Mouse (Mus musculus): ENCODE data around the gene Ano4. TPM values are rescaled to one million over a fixed set of nuclear protein-coding genes. Genes with fewer than 3 reads are reported as not detected.

Gene Ano4
- polyA plus RNA-seq, 1 experiment, result not detected

- no peak overlapping the region for H3K4me2 ChIP-seq (ENCODE audit: low read depth)
Measured at GRCm38 (mm10) chr10:89345606-89346005, 1.0 kb upstream of the Ano4 start.

GRCm38 (mm10) chr10:89345196-89345533, 603 bp upstream of the Ano4 start:
- Histone ChIP-seq H3K4me3 (no peak overlapping the region), H3K36me3 (ENCODE audit: control insufficient read depth, insufficient read depth) (no peaks in the 10 kb centered on the region), H3K79me2 (ENCODE audit: control insufficient read depth, insufficient read depth) (no peaks in the 10 kb centered on the region), H3K4me2 (ENCODE audit: low read depth) (no peak overlapping the region), H3K27me3 (ENCODE audit: control insufficient read depth, insufficient read depth, insufficient read length) (peaks cover 9% of the 10 kb centered on the region), H3ac (ENCODE audit: control insufficient read depth, insufficient read length) (no peak overlapping the region)
- TF ChIP-seq MYOD1 (IDR thresholded peaks at IDR 0.05; ENCODE audit: control insufficient read depth in 1 of 3, insufficient read length in 2 of 3, low read depth in 2 of 3) (no peak), MYOG (IDR thresholded peaks at IDR 0.05; ENCODE audit: control insufficient read depth in 1 of 3, insufficient read depth in 1 of 3, insufficient read length in 2 of 3, low read depth in 2 of 3) (no peak), TCF12 (IDR thresholded peaks at IDR 0.05; ENCODE audit: insufficient read depth, poor library complexity, severe bottlenecking) (no peak), POLR2A (IDR thresholded peaks at IDR 0.05; ENCODE audit: insufficient read length, low read depth) (no peak)

More at GRCm38 (mm10) chr10:89345606-89346005, 1.0 kb upstream of the Ano4 start:
- TF ChIP-seq E2F4 (IDR thresholded peaks at IDR 0.05; ENCODE audit: insufficient read depth), result no peak
- no peak for TF ChIP-seq POLR2A (IDR thresholded peaks at IDR 0.05; ENCODE audit: insufficient read length, low read depth)
- no peak for TF ChIP-seq MYOG (IDR thresholded peaks at IDR 0.05; ENCODE audit: control insufficient read depth in 1 of 3, insufficient read depth in 1 of 3, insufficient read length in 2 of 3, low read depth in 2 of 3)
- no peak for TF ChIP-seq USF1 (IDR thresholded peaks at IDR 0.05; ENCODE audit: low read depth)
- TF ChIP-seq TCF12 (IDR thresholded peaks at IDR 0.05; ENCODE audit: insufficient read depth, poor library complexity, severe bottlenecking), result no peak
- no peak for TF ChIP-seq TCF3 (IDR thresholded peaks at IDR 0.05; ENCODE audit: insufficient read length, low read depth)
- no peak for TF ChIP-seq CEBPB (IDR thresholded peaks at IDR 0.05; ENCODE audit: insufficient read depth, poor library complexity, severe bottlenecking)
- TF ChIP-seq SRF (IDR thresholded peaks at IDR 0.05; ENCODE audit: control insufficient read depth, insufficient read length, low read depth), result no peak
- TF ChIP-seq MYOD1 (IDR thresholded peaks at IDR 0.05; ENCODE audit: control insufficient read depth in 1 of 3, insufficient read length in 2 of 3, low read depth in 2 of 3), result no peak
- no peak for TF ChIP-seq MAX (IDR thresholded peaks at IDR 0.05; ENCODE audit: low read depth)
- no peak for TF ChIP-seq REST (IDR thresholded peaks at IDR 0.05; ENCODE audit: insufficient read depth, insufficient read length)
- no peak for TF ChIP-seq POLR2AphosphoS2 (IDR thresholded peaks at IDR 0.05; ENCODE audit: insufficient read length, low read depth)
- H3ac ChIP-seq (ENCODE audit: control insufficient read depth, insufficient read length), result no peak overlapping the region
- H3K4me3 ChIP-seq, result no peak overlapping the region
- no peaks in the 10 kb centered on the region for H3K79me2 ChIP-seq (ENCODE audit: control insufficient read depth, insufficient read depth)
- H3K27me3 ChIP-seq (ENCODE audit: control insufficient read depth, insufficient read depth, insufficient read length), result peaks cover 9% of the 10 kb centered on the region
- H3K36me3 ChIP-seq (ENCODE audit: control insufficient read depth, insufficient read depth), result no peaks in the 10 kb centered on the region

GRCm38 (mm10) chr10:89344132-89344490, 451 bp downstream of the Ano4 start:
- Histone ChIP-seq H3K4me2 (ENCODE audit: low read depth) (no peak overlapping the region), H3ac (ENCODE audit: control insufficient read depth, insufficient read length) (no peak overlapping the region), H3K36me3 (ENCODE audit: control insufficient read depth, insufficient read depth) (no peaks in the 10 kb centered on the region), H3K4me3 (no peak overlapping the region), H3K27me3 (ENCODE audit: control insufficient read depth, insufficient read depth, insufficient read length) (peaks cover 9% of the 10 kb centered on the region), H3K79me2 (ENCODE audit: control insufficient read depth, insufficient read depth) (no peaks in the 10 kb centered on the region)
- TF ChIP-seq POLR2A (IDR thresholded peaks at IDR 0.05; ENCODE audit: insufficient read length, low read depth) (no peak), REST (IDR thresholded peaks at IDR 0.05; ENCODE audit: insufficient read depth, insufficient read length) (no peak), SRF (IDR thresholded peaks at IDR 0.05; ENCODE audit: control insufficient read depth, insufficient read length, low read depth) (no peak), POLR2AphosphoS2 (IDR thresholded peaks at IDR 0.05; ENCODE audit: insufficient read length, low read depth) (no peak), TCF12 (IDR thresholded peaks at IDR 0.05; ENCODE audit: insufficient read depth, poor library complexity, severe bottlenecking) (no peak), CEBPB (IDR thresholded peaks at IDR 0.05; ENCODE audit: insufficient read depth, poor library complexity, severe bottlenecking) (no peak), MYOD1 (IDR thresholded peaks at IDR 0.05; ENCODE audit: control insufficient read depth in 1 of 3, insufficient read length in 2 of 3, low read depth in 2 of 3) (no peak), E2F4 (IDR thresholded peaks at IDR 0.05; ENCODE audit: insufficient read depth) (no peak), TCF3 (IDR thresholded peaks at IDR 0.05; ENCODE audit: insufficient read length, low read depth) (no peak), MYOG (IDR thresholded peaks at IDR 0.05; ENCODE audit: control insufficient read depth in 1 of 3, insufficient read depth in 1 of 3, insufficient read length in 2 of 3, low read depth in 2 of 3) (no peak), USF1 (IDR thresholded peaks at IDR 0.05; ENCODE audit: low read depth) (no peak), MAX (IDR thresholded peaks at IDR 0.05; ENCODE audit: low read depth) (no peak)

- Histone ChIP-seq H3K36me3 (ENCODE audit: control insufficient read depth, insufficient read depth) (no peaks in the 10 kb centered on the region), H3K4me3 (no peak overlapping the region), H3K4me2 (ENCODE audit: low read depth) (no peak overlapping the region), H3K27me3 (ENCODE audit: control insufficient read depth, insufficient read depth, insufficient read length) (peaks cover 9% of the 10 kb centered on the region), H3K79me2 (ENCODE audit: control insufficient read depth, insufficient read depth) (no peaks in the 10 kb centered on the region), H3ac (ENCODE audit: control insufficient read depth, insufficient read length) (no peak overlapping the region)
- TF ChIP-seq POLR2AphosphoS2 (IDR thresholded peaks at IDR 0.05; ENCODE audit: insufficient read length, low read depth), result no peak
- no peak for TF ChIP-seq TCF12 (IDR thresholded peaks at IDR 0.05; ENCODE audit: insufficient read depth, poor library complexity, severe bottlenecking)
- TF ChIP-seq USF1 (IDR thresholded peaks at IDR 0.05; ENCODE audit: low read depth), result no peak
- TF ChIP-seq MAX (IDR thresholded peaks at IDR 0.05; ENCODE audit: low read depth), result no peak
- TF ChIP-seq MYOD1 (IDR thresholded peaks at IDR 0.05; ENCODE audit: control insufficient read depth in 1 of 3, insufficient read length in 2 of 3, low read depth in 2 of 3), result no peak
- TF ChIP-seq E2F4 (IDR thresholded peaks at IDR 0.05; ENCODE audit: insufficient read depth), result no peak
- no peak for TF ChIP-seq MYOG (IDR thresholded peaks at IDR 0.05; ENCODE audit: control insufficient read depth in 1 of 3, insufficient read depth in 1 of 3, insufficient read length in 2 of 3, low read depth in 2 of 3)
- TF ChIP-seq REST (IDR thresholded peaks at IDR 0.05; ENCODE audit: insufficient read depth, insufficient read length), result no peak
- TF ChIP-seq SRF (IDR thresholded peaks at IDR 0.05; ENCODE audit: control insufficient read depth, insufficient read length, low read depth), result no peak
- no peak for TF ChIP-seq POLR2A (IDR thresholded peaks at IDR 0.05; ENCODE audit: insufficient read length, low read depth)
- no peak for TF ChIP-seq TCF3 (IDR thresholded peaks at IDR 0.05; ENCODE audit: insufficient read length, low read depth)
- no peak for TF ChIP-seq CEBPB (IDR thresholded peaks at IDR 0.05; ENCODE audit: insufficient read depth, poor library complexity, severe bottlenecking)
Measured at GRCm38 (mm10) chr10:89343716-89344115, 846 bp downstream of the Ano4 start.

GRCm38 (mm10) chr10:89330261-89330660, 14.3 kb downstream of the Ano4 start:
- Histone ChIP-seq H3K79me2 (ENCODE audit: control insufficient read depth, insufficient read depth) (no peaks in the 10 kb centered on the region), H3K36me3 (ENCODE audit: control insufficient read depth, insufficient read depth) (no peaks in the 10 kb centered on the region), H3ac (ENCODE audit: control insufficient read depth, insufficient read length) (no peak overlapping the region), H3K4me3 (no peak overlapping the region), H3K4me2 (ENCODE audit: low read depth) (no peak overlapping the region), H3K27me3 (ENCODE audit: control insufficient read depth, insufficient read depth, insufficient read length) (no peaks in the 10 kb centered on the region)
- TF ChIP-seq REST (IDR thresholded peaks at IDR 0.05; ENCODE audit: insufficient read depth, insufficient read length) (no peak), E2F4 (IDR thresholded peaks at IDR 0.05; ENCODE audit: insufficient read depth) (no peak), MYOG (IDR thresholded peaks at IDR 0.05; ENCODE audit: control insufficient read depth in 1 of 3, insufficient read depth in 1 of 3, insufficient read length in 2 of 3, low read depth in 2 of 3) (no peak), USF1 (IDR thresholded peaks at IDR 0.05; ENCODE audit: low read depth) (no peak), POLR2AphosphoS2 (IDR thresholded peaks at IDR 0.05; ENCODE audit: insufficient read length, low read depth) (no peak), MAX (IDR thresholded peaks at IDR 0.05; ENCODE audit: low read depth) (no peak), MYOD1 (IDR thresholded peaks at IDR 0.05; ENCODE audit: control insufficient read depth in 1 of 3, insufficient read length in 2 of 3, low read depth in 2 of 3) (no peak), TCF3 (IDR thresholded peaks at IDR 0.05; ENCODE audit: insufficient read length, low read depth) (no peak), TCF12 (IDR thresholded peaks at IDR 0.05; ENCODE audit: insufficient read depth, poor library complexity, severe bottlenecking) (no peak), SRF (IDR thresholded peaks at IDR 0.05; ENCODE audit: control insufficient read depth, insufficient read length, low read depth) (no peak), POLR2A (IDR thresholded peaks at IDR 0.05; ENCODE audit: insufficient read length, low read depth) (no peak), CEBPB (IDR thresholded peaks at IDR 0.05; ENCODE audit: insufficient read depth, poor library complexity, severe bottlenecking) (no peak)
